9 mouse cellular contexts compared by ENCODE assay signal in the genomic region with DNA sequence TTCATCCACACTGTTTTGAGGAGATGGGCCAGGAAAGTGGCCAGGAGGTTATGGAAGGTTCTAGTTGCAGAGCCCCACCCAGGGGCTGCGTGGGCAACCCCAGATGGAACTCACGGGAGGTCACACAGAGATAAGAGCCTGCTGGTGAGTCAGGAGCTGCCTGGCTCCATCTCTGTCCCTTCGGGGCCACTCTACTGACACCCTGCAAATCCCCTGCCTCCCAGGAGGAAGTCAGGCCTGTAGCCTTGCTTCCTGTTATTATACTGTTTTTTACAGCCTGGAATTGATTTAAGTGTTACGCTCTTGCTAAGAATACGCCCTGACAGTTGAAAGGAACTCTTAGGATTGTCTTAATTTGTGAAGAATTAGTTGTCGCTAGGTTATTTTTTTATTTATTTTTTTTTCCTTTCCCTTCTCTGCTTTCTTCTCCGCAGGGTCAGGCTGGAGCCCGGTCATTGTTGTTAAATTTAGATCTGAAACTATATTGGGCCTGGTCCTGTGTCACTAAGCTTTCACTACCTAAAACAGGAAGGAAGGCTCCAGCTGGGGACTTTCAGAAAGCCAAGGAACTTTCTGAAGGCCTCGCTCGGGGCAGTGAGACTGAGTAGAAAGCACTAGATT.
DNase-seq lines count a peak whose midpoint lies in the region; ATAC-seq and TF ChIP-seq lines count a peak whose summit lies in the region.
"Had no signal": no experiment of that assay in that cellular context is flagged by ENCODE, and none has a peak within 500 bp of the region (broad histone marks: within the 10 kb centered on the region; RNA-seq: fewer than 3 reads in every experiment).

No protein-coding gene starts in this region.

- ATAC-seq in hematopoietic stem cell, adult 5-6 weeks (replicated peaks in 1 of 2; ENCODE audit: insufficient read depth in 1 of 2, low FRiP score in 2 of 2, low TSS enrichment in 1 of 2, low read depth in 1 of 2, poor library complexity in 2 of 2, severe bottlenecking in 2 of 2) = peak; percentile 17 to 32; a peak in 2 of 4 replicates
- ATAC-seq in lung, postnatal 0 days = peak; percentile 87
- no peak for ATAC-seq in erythroblast, adult 5-6 weeks (replicated peaks; ENCODE audit: low FRiP score, poor library complexity, severe bottlenecking)

- no peaks in the 10 kb centered on the region for H3K27me3 ChIP-seq in lung, postnatal 0 days (replicated peaks; ENCODE audit: insufficient read depth, low read length)

- peak; percentile 87 for TF ChIP-seq EP300 in lung, postnatal 0 days (IDR thresholded peaks at IDR 0.05)

- no peak overlapping the region for H3K9ac ChIP-seq in lung, postnatal 0 days (replicated peaks; ENCODE audit: low read depth)

- intact Hi-C loops in gastrocnemius, postnatal 14 days (cut with DNase I; ENCODE audit: low total_unique reads) = no loop called here

- H3K27ac ChIP-seq in lung, postnatal 0 days (ENCODE audit: low read length) = peak overlapping the region; percentile 54; the same call in 1 of the 2 replicates

- H3K4me1 ChIP-seq in lung, postnatal 0 days (ENCODE audit: insufficient read depth, low read depth, low read length) = no peaks in the 10 kb centered on the region

- no peaks in the 10 kb centered on the region for H3K9me3 ChIP-seq in lung, postnatal 0 days (ENCODE audit: low read length)
- H3K9me3 ChIP-seq: hindbrain, embryonic 10.5 days had no signal

- TF ChIP-seq CTCF in lung, postnatal 0 days (IDR thresholded peaks at IDR 0.05) = no peak

- WGBS in lung, postnatal 0 days = 53% methylated on average over 10 of the region's 10 CpGs

- no peak overlapping the region for H3K4me2 ChIP-seq in lung, postnatal 0 days (replicated peaks; ENCODE audit: low read depth, low read length)

- no peak overlapping the region for H3K4me3 ChIP-seq in lung, postnatal 0 days (ENCODE audit: low read depth, low read length)
- H3K4me3 ChIP-seq: hindbrain, embryonic 10.5 days had no signal

- DNase-seq in gastrocnemius, postnatal 14 days = peak; percentile 17
- DNase-seq in gastrocnemius, postnatal 25 days = no peak
- DNase-seq in heart, adult 11 months = peak; percentile 98
- peak; percentile 57 for DNase-seq in lung, postnatal 0 days (ENCODE audit: low spot score)
- no peak for DNase-seq in cerebellum, postnatal 4 days (ENCODE audit: low spot score in 2 of 2)
- DNase-seq in embryo, embryonic 11 days = no peak

- H3K36me3 ChIP-seq in lung, postnatal 0 days (ENCODE audit: insufficient read depth, low read length) = no peaks in the 10 kb centered on the region
- H3K36me3 ChIP-seq: hindbrain, embryonic 10.5 days had no signal

Comparison
In these comparisons a context has a peak if more than half of its experiments do, and no peak if none do; other contexts are left out.
1. DNase-seq: peak in gastrocnemius, postnatal 14 days (single experiment), heart, adult 11 months (single experiment) and lung, postnatal 0 days (single experiment); none in gastrocnemius, postnatal 25 days (single experiment), cerebellum, postnatal 4 days (0 of 2) and embryo, embryonic 11 days (single experiment).